Mouse (Mus musculus) thymus, postnatal 0 days (tissue): ENCODE data around the gene Ankle2. TPM values are rescaled to one million over a fixed set of nuclear protein-coding genes. Genes with fewer than 3 reads are reported as not detected.
A peak's percentile ranks its signal among the peaks of the same experiment; 100 is the strongest.

ENCODE experiments used
- DNase-seq: peaks from one replicate; pipeline ENCODE4 v3.0.0-alpha.2; 2015; ENCODE audit warnings: low spot score
- polyA plus RNA-seq: library from polyadenylated mRNA; unstranded; fragments of >200 nt; fragmentation: Nextera tagmentation; extraction: Ambion mirVana; gene quantifications from 2 replicates; pipeline ENCODE4 v1.2.1, GENCODE M21; 2015

The Ankle2 gene
- polyA plus RNA-seq, 1 experiment from 2014 or later = 26.4 TPM

DNA sequence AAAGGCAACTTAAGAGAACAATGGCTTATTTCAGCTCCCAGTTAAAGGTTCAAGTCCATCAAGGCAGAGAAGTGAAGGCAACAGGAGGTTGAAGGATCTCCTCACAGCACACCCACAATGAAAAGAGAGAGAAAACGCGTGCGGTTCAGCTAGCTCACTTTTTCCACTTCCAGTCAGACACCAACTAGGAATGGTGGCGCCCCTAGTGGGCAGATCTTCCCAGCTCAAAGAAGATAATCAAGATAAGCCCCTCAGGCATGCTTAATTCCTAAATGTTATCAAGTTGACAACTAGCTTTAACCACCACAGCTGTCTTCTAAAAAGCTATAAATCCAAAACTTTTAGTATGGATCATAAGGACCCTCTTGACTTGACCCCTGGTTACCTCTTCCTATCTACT, 53.7 kb downstream of the Ankle2 start:
- peak; percentile 76 for DNase-seq

DNA sequence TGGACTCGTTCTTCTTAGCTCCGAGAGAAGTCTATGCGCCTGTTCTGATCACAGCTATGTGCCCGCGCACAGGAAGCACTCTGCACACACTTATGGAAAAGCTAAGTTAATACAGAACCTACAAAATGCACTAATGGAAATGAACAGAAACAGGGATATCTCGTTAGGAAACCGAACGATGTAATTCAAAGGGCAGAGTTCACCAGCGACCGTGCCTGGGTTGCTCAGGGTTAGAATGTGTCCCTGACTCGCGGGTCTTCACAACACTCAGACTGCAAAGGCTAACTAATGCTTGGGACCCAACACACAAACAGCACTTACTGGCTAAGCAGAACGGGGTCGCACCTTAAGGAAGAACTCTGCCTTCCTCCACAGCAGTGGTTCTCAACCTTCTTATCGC, 54.4 kb downstream of the Ankle2 start:
- peak; percentile 21 for DNase-seq

DNA sequence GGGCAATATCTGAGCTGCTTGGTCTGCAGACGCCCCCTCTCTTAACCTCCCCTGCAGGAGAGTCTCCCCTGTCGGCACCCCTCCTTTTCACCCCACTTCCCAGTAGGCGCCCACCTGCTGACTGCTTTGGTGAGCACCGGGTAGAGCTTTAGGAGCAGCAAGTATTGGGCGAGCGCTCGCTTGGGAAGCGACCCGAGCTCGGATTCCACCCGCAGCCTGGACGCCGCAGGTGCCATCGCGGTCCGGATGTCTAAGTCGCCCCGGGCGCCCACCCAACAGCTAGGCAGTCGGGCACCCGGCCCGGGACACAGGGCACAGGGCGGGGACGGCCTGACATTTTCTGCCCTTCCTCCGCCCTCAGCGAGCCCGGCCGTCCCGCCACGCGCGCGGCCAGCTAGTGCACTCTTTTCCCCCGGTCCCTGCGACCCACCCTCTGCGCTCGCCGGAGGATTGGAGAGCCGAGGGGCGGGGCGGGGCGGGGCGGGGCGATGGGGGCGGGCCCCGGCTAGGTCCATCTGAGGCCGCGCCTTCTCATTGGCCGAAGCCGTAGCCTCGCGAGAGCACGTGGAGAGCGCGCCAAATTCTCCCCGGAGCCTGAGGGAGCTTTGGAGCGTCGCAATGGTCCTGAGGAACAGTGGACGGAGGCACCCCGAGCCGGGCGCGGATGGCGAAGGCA, 55.1 kb downstream of the Ankle2 start, which contains the start of the genes Pxmp2 and Pole:
Gene Pxmp2, minus strand, starts transcription at position 417 of the 676 bp plus-strand sequence.
Gene Pole, plus strand, starts transcription at position 537 of the 676 bp plus-strand sequence.
- DNase-seq = peak; percentile 88

DNA sequence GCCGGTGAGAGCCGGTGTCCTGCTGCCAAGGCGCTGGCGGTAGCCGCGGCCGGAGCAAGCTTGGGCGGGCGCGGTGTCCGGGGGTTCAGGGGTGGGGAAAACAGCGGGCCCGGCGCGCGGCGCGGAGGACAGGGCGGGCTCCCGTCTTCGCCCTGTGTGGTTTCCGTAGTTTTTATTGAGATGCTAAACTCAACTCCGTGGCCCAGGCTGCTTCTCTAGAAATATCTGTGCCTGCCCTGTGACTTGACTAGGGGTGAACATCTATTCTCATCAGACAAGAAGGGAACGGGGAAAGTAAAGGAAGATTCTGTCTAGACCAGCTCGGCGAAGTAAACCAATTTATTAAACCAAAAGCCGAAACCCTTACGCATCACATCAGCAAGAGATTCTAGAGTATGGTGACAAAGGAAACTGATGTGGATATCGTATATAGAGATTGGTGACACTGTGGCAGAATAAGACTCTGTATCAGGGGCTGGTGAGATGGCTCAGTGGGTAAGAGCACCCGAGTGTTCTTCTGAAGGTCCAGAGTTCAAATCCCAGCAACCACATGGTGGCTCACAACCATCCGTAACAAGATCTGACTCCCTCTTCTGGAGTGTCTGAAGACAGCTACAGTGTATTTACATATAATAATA, 55.8 kb downstream of the Ankle2 start:
- no peak for DNase-seq

DNA sequence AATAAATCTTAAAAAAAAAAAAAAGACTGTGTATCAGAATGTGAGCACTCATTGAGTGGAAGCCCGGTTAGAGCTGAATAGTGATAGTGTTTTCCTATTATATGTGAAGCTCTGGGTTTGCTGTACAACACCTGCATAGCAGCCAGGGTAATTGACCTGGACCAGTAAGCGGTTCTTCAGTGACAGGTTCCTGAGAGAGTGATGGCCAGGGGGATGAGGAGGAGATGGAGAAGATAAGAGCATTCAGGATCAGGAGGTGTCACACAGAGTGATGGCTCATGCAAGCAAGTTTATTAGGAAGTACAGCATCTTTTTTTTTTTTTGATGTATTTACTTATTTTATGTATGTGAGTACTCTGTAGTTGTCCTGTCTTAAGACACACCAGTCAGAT, 56.3 kb downstream of the Ankle2 start:
- no peak for DNase-seq

DNA sequence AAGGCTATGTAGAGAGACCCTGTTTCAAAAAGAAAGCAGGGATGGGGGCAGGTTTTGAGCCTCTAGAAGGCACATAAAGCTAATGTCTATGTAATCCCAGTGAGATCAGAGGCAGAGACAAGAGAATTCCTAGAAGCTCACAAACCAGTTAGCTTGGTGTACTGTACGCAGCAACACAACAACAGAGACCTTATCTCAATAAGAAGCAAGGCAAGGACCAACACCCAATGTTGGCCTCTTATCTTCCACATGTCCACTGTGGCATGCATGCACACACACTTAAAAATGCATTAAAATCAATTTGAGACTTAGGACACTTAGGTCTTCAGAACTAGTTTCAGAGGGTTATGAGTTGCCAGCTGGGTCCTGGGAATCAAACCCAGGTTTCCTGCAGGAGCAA, 60.8 kb downstream of the Ankle2 start:
- no peak for DNase-seq

DNA sequence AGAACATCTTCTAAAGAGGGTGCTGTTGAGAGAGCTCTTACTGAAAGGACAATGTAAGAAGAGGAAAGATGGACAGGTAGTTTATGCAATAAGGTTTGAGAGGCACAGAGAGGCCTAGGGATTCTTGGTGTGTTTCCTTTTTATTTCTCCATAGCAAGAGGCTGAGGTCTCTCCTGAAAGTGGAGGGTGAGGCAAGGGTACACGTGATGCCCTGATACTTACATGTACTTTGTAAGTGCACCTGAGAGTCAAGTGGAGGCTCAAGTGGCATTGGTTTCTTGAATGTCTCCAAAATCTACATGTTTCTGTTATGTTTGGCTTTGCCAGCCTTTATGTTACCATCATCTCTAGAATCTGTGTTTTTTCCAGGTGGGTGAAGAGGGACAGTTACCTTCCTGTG, 65.8 kb downstream of the Ankle2 start:
- DNase-seq = no peak

DNA sequence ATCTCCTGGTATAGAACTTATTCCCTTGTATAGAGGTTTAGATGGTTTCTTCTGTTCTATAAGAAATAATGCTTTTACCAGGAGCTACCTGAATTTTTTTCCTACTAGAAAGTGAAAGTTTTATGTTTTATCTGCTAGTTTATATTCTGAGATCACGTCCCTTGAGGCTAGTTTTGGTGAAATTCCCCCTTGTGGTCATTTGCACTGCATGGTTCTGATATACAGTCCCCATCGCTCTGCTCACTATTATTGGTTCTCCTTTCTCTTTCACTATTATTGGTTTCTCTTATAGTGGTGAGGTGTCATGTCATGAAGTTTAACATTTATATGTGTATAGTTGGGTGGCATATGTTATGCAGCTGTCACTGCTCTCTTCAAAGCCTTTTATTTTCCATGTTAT, 69.8 kb downstream of the Ankle2 start:
- DNase-seq = no peak

Other genes with a start within 250 kb of the Ankle2 start
- gene Zfp932, start 234.5 kb upstream of the Ankle2 start, polyA plus RNA-seq = 27.5 and 34.2 TPM in 2 replicates
- gene Gm17655, start 158.5 kb upstream of the Ankle2 start, polyA plus RNA-seq = 4.6 and 5.2 TPM in 2 replicates
- 2.3 and 2.8 TPM in 2 replicates for gene Gm35315, start 136.6 kb upstream of the Ankle2 start, polyA plus RNA-seq
- 3.3 and 3.5 TPM in 2 replicates for gene Plcxd1, start 131.0 kb upstream of the Ankle2 start, polyA plus RNA-seq
- gene Gtpbp6, start 122.8 kb upstream of the Ankle2 start, polyA plus RNA-seq = 32.0 and 36.8 TPM in 2 replicates
- 4.9 and 5.8 TPM in 2 replicates for gene Zfp605, start 120.9 kb upstream of the Ankle2 start, polyA plus RNA-seq
- 75.1 and 82.2 TPM in 2 replicates for gene Chfr, start 95.2 kb upstream of the Ankle2 start, polyA plus RNA-seq
- gene Golga3, start 54.3 kb upstream of the Ankle2 start, polyA plus RNA-seq = 12.1 and 12.3 TPM in 2 replicates
- gene Pgam5, start 38.9 kb downstream of the Ankle2 start, polyA plus RNA-seq = 64.7 and 67.4 TPM in 2 replicates
- gene Pxmp2, start 55.2 kb downstream of the Ankle2 start, polyA plus RNA-seq = 7.6 and 9.1 TPM in 2 replicates
- gene Pole, start 55.3 kb downstream of the Ankle2 start, polyA plus RNA-seq = 20.0 and 21.0 TPM in 2 replicates
- gene P2rx2, start 112.2 kb downstream of the Ankle2 start, polyA plus RNA-seq = 0.12 and 0.41 TPM in 2 replicates
- gene Lrcol1, start 113.7 kb downstream of the Ankle2 start, polyA plus RNA-seq = 1.2 and 1.3 TPM in 2 replicates
- 8.5 and 10.4 TPM in 2 replicates for gene Fbrsl1, start 217.5 kb downstream of the Ankle2 start, polyA plus RNA-seq